Mouse (Mus musculus): ENCODE measurements around the gene Gm13285. TPM values are rescaled to one million over a fixed set of nuclear protein-coding genes. Genes with fewer than 3 reads are reported as not detected.

Gm13285 gene
- not detected for polyA plus RNA-seq (2014; fragmentation: Illumina TruSeq; extraction: RNeasy Lipid Tissue Mini Kit (QIAGEN cat#74804); ENCODE audit: low read depth, low replicate concordance)

DNA sequence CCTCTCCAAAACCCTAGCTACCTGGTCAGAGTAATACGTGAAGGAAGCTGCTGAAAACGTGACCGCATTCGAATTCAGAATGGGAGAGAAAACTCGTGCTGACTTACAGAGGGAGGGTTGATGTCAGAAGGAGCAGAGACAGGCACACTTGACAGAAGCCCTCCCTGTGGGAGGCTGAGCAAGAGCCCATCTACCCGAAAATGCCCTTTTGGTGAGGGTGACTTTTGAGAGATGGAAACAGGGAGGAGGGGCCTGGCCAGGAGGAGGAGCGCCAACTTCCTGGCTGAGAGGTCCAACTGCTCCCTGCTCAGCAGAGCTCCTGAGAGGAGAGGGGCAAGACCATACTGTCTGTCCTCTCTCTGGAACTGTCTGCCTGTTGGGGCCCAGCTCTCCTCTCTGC is at the start of gene Gm13285:
Gene Gm13285, plus strand, starts transcription at position 301 of the 400 bp plus-strand sequence.

DNA sequence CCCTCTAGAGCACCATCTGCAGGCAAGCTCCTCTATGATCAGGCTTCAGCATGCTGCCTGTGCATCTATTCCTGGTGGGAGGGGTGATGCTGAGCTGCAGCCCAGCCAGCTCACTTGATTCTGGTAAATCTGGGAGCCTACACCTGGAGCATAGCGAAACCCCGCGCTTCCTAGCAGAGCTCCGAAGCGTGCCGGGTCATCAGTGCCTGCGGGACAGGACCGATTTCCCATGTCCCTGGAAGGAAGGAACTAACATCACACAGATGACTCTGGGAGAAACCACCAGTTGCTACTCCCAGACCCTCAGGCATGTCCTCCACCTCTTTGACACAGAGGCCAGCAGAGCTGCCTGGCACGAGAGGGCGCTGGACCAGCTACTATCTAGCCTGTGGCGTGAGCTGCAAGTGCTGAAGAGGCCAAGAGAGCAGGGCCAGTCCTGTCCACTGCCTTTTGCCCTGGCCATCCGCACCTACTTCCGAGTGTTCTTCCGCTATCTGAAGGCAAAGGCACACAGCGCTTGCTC is 44.6 kb upstream of the Gm13285 start, which contains the start of gene Gm13271:
Gene Gm13271, plus strand, starts transcription at position 51 of the 523 bp plus-strand sequence.

DNA sequence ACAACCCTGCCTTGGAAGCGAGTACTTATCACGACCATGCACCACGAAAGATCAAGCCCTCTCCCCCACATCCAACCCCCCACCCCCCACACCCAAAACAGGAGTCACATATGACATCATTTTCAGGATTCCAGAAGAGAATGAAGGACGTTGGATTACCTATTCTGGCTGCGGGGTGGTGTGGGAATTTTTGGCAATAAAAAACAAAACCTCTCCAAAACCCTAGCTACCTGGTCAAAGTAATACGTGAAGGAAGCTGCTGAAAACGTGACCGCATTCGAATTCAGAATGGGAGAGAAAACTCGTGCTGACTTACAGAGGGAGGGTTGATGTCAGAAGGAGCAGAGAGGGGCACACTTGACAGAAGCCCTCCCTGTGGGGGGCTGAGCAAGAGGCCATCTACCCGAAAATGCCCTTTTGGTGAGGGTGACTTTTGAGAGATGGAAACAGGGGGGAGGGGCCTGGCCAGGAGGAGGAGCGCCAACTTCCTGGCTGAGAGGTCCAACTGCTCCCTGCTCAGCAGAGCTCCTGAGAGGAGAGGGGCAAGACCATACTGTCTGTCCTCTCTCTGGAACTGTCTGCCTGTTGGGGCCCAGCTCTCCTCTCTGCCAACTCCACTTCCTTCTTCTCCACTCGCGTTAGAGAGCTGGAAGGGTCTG is 39.7 kb upstream of the Gm13285 start, which contains the start of gene Gm13283:
Gene Gm13283, plus strand, starts transcription at position 510 of the 659 bp plus-strand sequence.

DNA sequence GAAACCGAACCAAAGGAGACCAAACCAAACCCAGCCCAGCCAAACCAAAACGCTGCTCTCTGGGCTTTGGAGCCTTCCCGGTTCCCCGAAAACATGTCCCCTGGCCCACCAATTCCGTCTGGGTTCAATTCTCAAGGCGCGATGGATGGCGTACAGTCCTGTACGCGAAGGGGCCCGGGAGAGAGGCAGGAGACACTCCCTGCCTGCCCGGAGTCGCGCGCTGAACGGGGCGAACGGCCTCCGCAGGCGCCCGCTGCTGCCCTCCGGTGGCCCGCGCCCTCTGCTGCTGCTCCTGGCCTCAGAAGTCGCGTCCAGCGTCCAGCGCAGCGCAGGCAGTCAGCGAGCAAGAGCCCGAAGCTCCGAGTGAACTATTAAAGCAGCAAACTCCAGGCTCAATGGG is 25.9 kb upstream of the Gm13285 start, which contains the start of gene Gm13290:
Gene Gm13290, plus strand, starts transcription at position 301 of the 400 bp plus-strand sequence.

DNA sequence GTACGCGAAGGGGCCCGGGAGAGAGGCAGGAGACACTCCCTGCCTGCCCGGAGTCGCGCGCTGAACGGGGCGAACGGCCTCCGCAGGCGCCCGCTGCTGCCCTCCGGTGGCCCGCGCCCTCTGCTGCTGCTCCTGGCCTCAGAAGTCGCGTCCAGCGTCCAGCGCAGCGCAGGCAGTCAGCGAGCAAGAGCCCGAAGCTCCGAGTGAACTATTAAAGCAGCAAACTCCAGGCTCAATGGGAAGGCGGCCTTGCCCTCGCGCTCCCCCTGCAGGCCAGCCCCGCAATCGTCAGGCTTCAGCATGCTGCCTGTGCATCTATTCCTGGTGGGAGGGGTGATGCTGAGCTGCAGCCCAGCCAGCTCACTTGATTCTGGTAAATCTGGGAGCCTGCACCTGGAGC is 22.8 kb upstream of the Gm13285 start, which contains the start of gene Gm13289:
Gene Gm13289, plus strand, starts transcription at position 301 of the 400 bp plus-strand sequence.

DNA sequence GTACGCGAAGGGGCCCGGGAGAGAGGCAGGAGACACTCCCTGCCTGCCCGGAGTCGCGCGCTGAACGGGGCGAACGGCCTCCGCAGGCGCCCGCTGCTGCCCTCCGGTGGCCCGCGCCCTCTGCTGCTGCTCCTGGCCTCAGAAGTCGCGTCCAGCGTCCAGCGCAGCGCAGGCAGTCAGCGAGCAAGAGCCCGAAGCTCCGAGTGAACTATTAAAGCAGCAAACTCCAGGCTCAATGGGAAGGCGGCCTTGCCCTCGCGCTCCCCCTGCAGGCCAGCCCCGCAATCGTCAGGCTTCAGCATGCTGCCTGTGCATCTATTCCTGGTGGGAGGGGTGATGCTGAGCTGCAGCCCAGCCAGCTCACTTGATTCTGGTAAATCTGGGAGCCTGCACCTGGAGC is 19.9 kb upstream of the Gm13285 start, which contains the start of gene Gm13272:
Gene Gm13272, plus strand, starts transcription at position 301 of the 400 bp plus-strand sequence.

DNA sequence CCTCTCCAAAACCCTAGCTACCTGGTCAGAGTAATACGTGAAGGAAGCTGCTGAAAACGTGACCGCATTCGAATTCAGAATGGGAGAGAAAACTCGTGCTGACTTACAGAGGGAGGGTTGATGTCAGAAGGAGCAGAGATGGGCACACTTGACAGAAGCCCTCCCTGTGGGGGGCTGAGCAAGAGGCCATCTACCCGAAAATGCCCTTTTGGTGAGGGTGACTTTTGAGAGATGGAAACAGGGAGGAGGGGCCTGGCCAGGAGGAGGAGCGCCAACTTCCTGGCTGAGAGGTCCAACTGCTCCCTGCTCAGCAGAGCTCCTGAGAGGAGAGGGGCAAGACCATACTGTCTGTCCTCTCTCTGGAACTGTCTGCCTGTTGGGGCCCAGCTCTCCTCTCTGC is 17.6 kb upstream of the Gm13285 start, which contains the start of gene Ifnz:
Gene Ifnz, plus strand, starts transcription at position 301 of the 400 bp plus-strand sequence.

DNA sequence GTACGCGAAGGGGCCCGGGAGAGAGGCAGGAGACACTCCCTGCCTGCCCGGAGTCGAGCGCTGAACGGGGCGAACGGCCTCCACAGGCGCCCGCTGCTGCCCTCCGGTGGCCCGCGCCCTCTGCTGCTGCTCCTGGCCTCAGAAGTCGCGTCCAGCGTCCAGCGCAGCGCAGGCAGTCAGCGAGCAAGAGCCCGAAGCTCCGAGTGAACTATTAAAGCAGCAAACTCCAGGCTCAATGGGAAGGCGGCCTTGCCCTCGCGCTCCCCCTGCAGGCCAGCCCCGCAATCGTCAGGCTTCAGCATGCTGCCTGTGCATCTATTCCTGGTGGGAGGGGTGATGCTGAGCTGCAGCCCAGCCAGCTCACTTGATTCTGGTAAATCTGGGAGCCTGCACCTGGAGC is 14.1 kb upstream of the Gm13285 start, which contains the start of gene Gm13276:
Gene Gm13276, plus strand, starts transcription at position 301 of the 400 bp plus-strand sequence.

DNA sequence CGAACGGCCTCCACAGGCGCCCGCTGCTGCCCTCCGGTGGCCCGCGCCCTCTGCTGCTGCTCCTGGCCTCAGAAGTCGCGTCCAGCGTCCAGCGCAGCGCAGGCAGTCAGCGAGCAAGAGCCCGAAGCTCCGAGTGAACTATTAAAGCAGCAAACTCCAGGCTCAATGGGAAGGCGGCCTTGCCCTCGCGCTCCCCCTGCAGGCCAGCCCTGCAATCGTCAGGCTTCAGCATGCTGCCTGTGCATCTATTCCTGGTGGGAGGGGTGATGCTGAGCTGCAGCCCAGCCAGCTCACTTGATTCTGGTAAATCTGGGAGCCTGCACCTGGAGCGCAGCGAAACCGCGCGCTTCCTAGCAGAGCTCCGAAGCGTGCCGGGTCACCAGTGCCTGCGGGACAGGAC is 11.1 kb upstream of the Gm13285 start, which contains the start of gene Gm13277:
Gene Gm13277, plus strand, starts transcription at position 231 of the 400 bp plus-strand sequence.

DNA sequence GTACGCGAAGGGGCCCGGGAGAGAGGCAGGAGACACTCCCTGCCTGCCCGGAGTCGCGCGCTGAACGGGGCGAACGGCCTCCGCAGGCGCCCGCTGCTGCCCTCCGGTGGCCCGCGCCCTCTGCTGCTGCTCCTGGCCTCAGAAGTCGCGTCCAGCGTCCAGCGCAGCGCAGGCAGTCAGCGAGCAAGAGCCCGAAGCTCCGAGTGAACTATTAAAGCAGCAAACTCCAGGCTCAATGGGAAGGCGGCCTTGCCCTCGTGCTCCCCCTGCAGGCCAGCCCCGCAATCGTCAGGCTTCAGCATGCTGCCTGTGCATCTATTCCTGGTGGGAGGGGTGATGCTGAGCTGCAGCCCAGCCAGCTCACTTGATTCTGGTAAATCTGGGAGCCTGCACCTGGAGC is 8.2 kb upstream of the Gm13285 start, which contains the start of gene Gm13278:
Gene Gm13278, plus strand, starts transcription at position 301 of the 400 bp plus-strand sequence.

DNA sequence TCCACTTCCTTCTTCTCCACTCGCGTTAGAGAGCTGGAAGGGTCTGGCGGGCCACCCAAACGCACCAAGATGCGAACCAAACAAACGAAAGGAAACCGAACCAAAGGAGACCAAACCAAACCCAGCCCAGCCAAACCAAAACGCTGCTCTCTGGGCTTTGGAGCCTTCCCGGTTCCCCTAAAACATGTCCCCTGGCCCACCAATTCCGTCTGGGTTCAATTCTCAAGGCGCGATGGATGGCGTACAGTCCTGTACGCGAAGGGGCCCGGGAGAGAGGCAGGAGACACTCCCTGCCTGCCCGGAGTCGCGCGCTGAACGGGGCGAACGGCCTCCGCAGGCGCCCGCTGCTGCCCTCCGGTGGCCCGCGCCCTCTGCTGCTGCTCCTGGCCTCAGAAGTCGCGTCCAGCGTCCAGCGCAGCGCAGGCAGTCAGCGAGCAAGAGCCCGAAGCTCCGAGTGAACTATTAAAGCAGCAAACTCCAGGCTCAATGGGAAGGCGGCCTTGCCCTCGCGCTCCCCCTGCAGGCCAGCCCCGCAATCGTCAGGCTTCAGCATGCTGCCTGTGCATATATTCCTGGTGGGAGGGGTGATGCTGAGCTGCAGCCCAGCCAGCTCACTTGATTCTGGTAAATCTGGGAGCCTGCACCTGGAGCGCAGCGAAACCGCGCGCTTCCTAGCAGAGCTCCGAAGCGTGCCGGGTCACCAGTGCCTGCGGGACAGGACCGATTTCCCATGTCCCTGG is 5.4 kb upstream of the Gm13285 start, which contains the start of gene Gm13275:
Gene Gm13275, plus strand, starts transcription at position 552 of the 740 bp plus-strand sequence.

DNA sequence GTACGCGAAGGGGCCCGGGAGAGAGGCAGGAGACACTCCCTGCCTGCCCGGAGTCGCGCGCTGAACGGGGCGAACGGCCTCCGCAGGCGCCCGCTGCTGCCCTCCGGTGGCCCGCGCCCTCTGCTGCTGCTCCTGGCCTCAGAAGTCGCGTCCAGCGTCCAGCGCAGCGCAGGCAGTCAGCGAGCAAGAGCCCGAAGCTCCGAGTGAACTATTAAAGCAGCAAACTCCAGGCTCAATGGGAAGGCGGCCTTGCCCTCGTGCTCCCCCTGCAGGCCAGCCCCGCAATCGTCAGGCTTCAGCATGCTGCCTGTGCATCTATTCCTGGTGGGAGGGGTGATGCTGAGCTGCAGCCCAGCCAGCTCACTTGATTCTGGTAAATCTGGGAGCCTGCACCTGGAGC is 2.4 kb upstream of the Gm13285 start, which contains the start of gene Gm13279:
Gene Gm13279, plus strand, starts transcription at position 301 of the 400 bp plus-strand sequence.

DNA sequence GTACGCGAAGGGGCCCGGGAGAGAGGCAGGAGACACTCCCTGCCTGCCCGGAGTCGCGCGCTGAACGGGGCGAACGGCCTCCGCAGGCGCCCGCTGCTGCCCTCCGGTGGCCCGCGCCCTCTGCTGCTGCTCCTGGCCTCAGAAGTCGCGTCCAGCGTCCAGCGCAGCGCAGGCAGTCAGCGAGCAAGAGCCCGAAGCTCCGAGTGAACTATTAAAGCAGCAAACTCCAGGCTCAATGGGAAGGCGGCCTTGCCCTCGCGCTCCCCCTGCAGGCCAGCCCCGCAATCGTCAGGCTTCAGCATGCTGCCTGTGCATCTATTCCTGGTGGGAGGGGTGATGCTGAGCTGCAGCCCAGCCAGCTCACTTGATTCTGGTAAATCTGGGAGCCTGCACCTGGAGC is 3.5 kb downstream of the Gm13285 start, which contains the start of gene Gm13287:
Gene Gm13287, plus strand, starts transcription at position 301 of the 400 bp plus-strand sequence.

DNA sequence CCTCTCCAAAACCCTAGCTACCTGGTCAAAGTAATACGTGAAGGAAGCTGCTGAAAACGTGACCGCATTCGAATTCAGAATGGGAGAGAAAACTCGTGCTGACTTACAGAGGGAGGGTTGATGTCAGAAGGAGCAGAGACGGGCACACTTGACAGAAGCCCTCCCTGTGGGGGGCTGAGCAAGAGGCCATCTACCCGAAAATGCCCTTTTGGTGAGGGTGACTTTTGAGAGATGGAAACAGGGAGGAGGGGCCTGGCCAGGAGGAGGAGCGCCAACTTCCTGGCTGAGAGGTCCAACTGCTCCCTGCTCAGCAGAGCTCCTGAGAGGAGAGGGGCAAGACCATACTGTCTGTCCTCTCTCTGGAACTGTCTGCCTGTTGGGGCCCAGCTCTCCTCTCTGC is 5.8 kb downstream of the Gm13285 start, which contains the start of gene Gm13288:
Gene Gm13288, plus strand, starts transcription at position 301 of the 400 bp plus-strand sequence.

DNA sequence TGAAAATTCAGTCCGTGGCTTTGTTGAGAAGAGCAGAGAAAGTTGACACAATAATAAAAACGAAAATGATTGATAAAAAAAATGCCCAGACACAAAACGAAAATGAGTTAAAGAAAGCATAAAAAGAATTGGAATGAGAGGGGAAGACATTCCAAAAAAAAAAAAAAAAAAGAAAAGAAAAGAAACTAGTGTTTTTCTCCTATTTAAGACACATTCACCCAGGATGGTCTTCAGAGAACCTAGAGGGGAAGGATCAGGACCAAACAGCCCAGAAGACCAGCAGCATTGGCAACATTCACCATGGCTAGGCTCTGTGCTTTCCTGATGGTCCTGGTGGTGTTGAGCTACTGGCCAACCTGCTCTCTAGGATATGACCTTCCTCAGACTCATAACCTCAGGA is 16.5 kb downstream of the Gm13285 start, which contains the start of gene Ifna7:
Gene Ifna7, plus strand, starts transcription at position 301 of the 400 bp plus-strand sequence.

DNA sequence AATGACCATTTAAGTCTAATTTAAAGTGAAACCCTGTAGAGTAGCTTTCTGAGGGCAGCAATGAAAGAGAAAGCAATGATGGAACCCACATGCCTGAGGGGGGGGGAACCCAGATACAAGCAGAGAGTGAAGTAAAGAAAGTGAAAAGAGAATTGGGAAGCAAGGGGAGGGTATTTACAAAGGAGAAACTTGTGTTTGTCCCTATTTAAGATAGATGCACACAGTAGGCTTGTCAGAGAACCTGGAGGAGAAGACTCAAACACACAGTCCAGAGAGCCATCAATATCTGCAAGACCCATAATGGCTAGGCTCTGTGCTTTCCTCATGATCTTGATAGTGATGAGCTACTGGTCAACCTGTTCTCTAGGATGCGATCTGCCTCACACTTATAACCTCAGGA is 20.2 kb downstream of the Gm13285 start, which contains the start of gene Ifna11:
Gene Ifna11, plus strand, starts transcription at position 301 of the 400 bp plus-strand sequence.

DNA sequence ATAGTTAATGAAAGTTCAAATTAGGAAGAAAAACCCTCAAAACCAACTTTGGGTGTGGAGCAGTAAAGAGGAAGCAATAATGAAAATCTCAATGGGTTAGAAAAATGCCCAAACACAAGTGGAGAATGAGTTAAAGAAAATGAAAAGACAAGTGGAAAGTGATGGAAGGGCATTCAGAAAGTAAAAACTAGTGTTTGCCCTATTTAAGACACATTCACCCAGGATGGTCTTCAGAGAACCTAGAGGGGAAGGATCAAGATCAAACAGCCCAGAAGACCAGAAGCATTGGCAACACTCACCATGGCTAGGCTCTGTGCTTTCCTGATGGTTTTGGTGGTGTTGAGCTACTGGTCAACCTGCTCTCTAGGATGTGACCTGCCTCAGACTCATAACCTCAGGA is 27.7 kb downstream of the Gm13285 start, which contains the start of gene Ifna6:
Gene Ifna6, plus strand, starts transcription at position 301 of the 400 bp plus-strand sequence.

DNA sequence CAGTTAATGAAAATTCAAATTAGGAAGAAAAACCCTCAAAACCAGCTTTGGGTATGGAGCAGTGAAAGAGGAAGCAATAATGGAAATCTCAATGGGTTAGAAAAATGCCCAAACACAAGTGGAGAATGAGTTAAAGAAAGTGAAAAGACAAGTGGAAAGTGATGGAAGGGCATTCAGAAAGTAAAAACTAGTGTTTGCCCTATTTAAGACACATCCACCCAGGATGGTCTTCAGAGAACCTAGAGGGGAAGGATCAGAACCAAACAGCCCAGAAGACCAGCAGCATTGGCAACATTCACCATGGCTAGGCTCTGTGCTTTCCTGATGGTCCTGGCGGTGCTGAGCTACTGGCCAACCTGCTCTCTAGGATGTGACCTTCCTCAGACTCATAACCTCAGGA is 35.8 kb downstream of the Gm13285 start, which contains the start of gene Ifna5:
Gene Ifna5, plus strand, starts transcription at position 301 of the 400 bp plus-strand sequence.

DNA sequence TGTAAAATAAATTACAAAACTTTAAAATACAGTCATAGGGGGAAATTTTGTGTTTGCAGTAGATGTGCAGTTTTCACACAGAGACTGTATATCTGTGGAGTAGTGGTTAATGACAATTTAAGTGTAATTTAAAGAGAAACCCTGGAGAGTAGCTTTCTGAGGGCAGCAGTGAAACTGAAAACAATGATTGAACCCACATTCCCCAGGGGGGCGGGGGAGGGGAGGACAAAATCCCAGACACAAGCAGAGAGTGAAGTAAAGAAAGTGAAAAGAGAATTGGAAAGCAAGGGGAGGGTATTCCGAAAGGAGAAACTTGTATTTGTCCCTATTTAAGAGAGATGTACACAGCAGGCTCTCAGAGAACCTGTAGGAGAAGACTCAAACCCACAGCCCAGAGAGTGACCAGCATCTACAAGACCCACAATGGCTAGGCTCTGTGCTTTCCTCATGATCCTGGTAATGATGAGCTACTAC is 42.0 kb downstream of the Gm13285 start, which contains the start of gene Ifna4:
Gene Ifna4, plus strand, starts transcription at position 424 of the 474 bp plus-strand sequence.

DNA sequence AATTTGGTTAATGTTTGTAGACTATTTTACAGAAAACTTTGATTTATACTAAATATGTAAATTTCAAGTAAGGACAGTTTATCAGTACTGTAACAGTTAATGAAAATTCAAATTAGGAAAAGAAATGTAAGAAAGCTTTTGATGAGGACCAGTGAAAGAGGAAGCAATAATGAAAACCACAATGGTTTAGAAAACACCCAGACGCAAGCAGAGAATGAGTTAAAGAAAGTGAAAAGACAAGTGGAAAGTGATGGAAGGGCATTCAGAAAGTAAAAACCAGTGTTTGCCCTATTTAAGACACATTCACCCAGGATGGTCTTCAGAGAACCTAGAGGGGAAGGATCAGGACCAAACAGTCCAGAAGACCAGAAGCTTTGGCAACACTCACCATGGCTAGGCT is 50.2 kb downstream of the Gm13285 start, which contains the start of gene Ifna1:
Gene Ifna1, plus strand, starts transcription at position 390 of the 400 bp plus-strand sequence.

